Mouse (Mus musculus): Measurements from ENCODE around the gene Afap1l2.

- TF ChIP-seq CTCF (IDR thresholded peaks at IDR 0.05; ENCODE audit: low read depth), result no peak
- TF ChIP-seq EP300 (IDR thresholded peaks at IDR 0.05; ENCODE audit: low read depth), result no peak
Measured at GRCm38 (mm10) chr19:56939826-56940225, 68.2 kb downstream of the Afap1l2 start.
